Mouse (Mus musculus) thymus, adult 2 months (tissue): ENCODE measurements around the gene Magt1. TPM values are rescaled to one million over a fixed set of nuclear protein-coding genes. Genes with fewer than 3 reads are reported as not detected.

ENCODE experiments used
- DNase-seq: peaks from one replicate; pipeline ENCODE4 v3.0.0; 2021
- H3K27ac ChIP-seq: fragments of 200-500 bp; 2 replicates; pipeline ENCODE4 v1.5.1; 2012; ENCODE audit warnings: low read length, control low read depth; ENCODE audit not compliant: control insufficient read depth, insufficient read depth
- H3K27me3 ChIP-seq: fragments of 200-500 bp; 2 replicates; pipeline ENCODE4 v1.6.1; 2012; ENCODE audit warnings: mild to moderate bottlenecking, low read length, moderate library complexity, mixed read lengths; ENCODE audit not compliant: control insufficient read depth, insufficient read depth
- H3K36me3 ChIP-seq: fragments of 200-500 bp; 2 replicates; pipeline ENCODE4 v1.6.1; 2012; ENCODE audit warnings: mild to moderate bottlenecking, low read length, moderate library complexity; ENCODE audit not compliant: control insufficient read depth, insufficient read depth
- H3K4me1 ChIP-seq: fragments of 200-500 bp; replicated peaks from 2 replicates; pipeline ENCODE4 v1.6.1; 2012; ENCODE audit warnings: low read length; ENCODE audit not compliant: control insufficient read depth, insufficient read depth
- H3K4me3 ChIP-seq: fragments of 200-500 bp; 2 replicates; pipeline ENCODE4 v1.5.1; 2012; ENCODE audit warnings: mild to moderate bottlenecking, low read length, control low read depth, moderate library complexity; ENCODE audit not compliant: control insufficient read depth, insufficient read depth
- CTCF ChIP-seq: fragments of 200-500 bp; IDR thresholded peaks from 2 replicates; pipeline ENCODE4 v1.5.1; 2012; ENCODE audit warnings: mild to moderate bottlenecking, control low read depth, low read length, moderate library complexity, borderline replicate concordance; ENCODE audit not compliant: control insufficient read depth, poor library complexity, insufficient read depth; ENCODE audit errors: extremely low read depth
- POLR2A ChIP-seq: fragments of 200-500 bp; IDR thresholded peaks from 2 replicates; pipeline ENCODE4 v1.6.1; 2012; ENCODE audit warnings: mild to moderate bottlenecking, low read length, control low read depth, moderate library complexity; ENCODE audit not compliant: control insufficient read depth, poor library complexity, insufficient read depth; ENCODE audit errors: extremely low read depth
- WGBS: fragments of 180-500 bp; shearing (Covaris S2); methylation state at CpG from one replicate; pipeline ENCODE4 v1.1.7; 2018; 5-methylcytosine and 5-hydroxymethylcytosine counted together
- polyA plus RNA-seq: library from polyadenylated mRNA; depleted of rRNA; stranded (reverse); fragments of >200 nt; gene quantifications from 2 replicates; pipeline ENCODE4 v1.2.3, GENCODE M21; 2012; rRNA removed

The Magt1 gene
- polyA plus RNA-seq: 6.6 TPM in 2 replicates

- Histone ChIP-seq H3K27ac (peak within 1 kb of the TSS; percentile 56), H3K36me3 (no peaks in the 10 kb centered on the region), H3K4me3 (peak within 1 kb of the TSS; percentile 88), H3K4me1 (peaks cover 4% of the 10 kb centered on the region), H3K27me3 (no peaks in the 10 kb centered on the region)
- peak; percentile 81 for DNase-seq
- WGBS: 2% methylated on average over 39 of the region's 45 CpGs
- TF ChIP-seq CTCF (no peak), POLR2A (0 out of 2 replicates have a peak, but pooled peaks have one; percentile 38)
Observed at GRCm38 (mm10) chrX:106011465-106012159, at the start of gene Magt1. Gene Magt1, minus strand, starts transcription at chrX:106011906.

DNA sequence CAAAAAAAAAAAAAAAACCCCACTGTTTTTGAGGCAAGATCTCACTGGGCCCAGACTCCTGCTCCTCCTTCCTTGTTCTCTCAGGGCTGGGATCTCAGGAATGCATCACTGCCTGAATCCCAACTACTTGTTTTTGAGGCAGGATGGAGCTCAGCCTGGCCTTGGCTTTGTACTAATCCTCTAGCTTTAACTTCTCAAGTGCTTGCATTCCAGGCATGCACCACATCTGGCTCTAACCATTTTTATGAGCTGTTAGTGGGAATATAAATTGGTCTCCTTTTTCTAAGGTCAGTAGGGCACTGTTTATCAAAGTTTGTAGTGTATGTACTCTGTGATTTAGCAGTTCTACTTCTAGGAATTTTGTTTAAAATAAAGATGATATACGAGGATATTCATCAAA, 36.5 kb upstream of the Magt1 start:
- DNase-seq: no peak
- Histone ChIP-seq H3K36me3 (no peaks in the 10 kb centered on the region), H3K27ac (no peak overlapping the region), H3K4me3 (no peak overlapping the region), H3K4me1 (no peaks in the 10 kb centered on the region), H3K27me3 (no peaks in the 10 kb centered on the region)
- 80% methylated on average over 1 of the region's 1 CpGs for WGBS
- TF ChIP-seq POLR2A (no peak), CTCF (no peak)

DNA sequence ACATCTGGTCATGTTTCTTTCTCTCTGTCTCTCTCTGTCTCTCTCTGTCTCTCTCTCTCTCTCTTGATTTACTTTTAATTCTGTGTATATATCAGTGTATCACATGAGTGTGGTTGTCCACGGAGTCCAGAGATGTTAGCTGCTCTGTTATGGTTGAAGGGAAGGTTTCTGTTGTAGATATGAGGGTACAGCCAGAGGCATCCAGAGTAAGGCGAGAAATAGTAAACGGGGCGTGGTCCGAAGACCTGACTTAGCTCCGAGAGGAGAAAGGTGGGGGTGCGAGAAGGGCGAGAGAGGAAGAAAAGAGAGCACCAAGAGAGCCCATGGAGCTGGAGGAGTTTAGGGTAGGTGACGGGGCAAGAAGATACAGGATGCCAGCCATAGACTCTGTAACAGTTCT, 34.2 kb upstream of the Magt1 start:
- TF ChIP-seq POLR2A (no peak), CTCF (no peak)
- 81% methylated on average over 9 of the region's 9 CpGs for WGBS
- no peak overlapping the region for H3K27ac ChIP-seq

GRCm38 (mm10) chrX:106045455-106045854, 33.7 kb upstream of the Magt1 start:
- WGBS: 85% methylated on average over 2 of the region's 2 CpGs
- Histone ChIP-seq H3K27ac (no peak overlapping the region), H3K36me3 (no peaks in the 10 kb centered on the region), H3K4me3 (no peak overlapping the region), H3K27me3 (no peaks in the 10 kb centered on the region), H3K4me1 (no peaks in the 10 kb centered on the region)
- TF ChIP-seq POLR2A (no peak), CTCF (no peak)
- DNase-seq: no peak

More for the DNA sequence above, 34.2 kb upstream of the Magt1 start:
- Histone ChIP-seq H3K4me1 (no peaks in the 10 kb centered on the region), H3K27me3 (no peaks in the 10 kb centered on the region), H3K36me3 (no peaks in the 10 kb centered on the region), H3K4me3 (no peak overlapping the region)
- no peak for DNase-seq

- Histone ChIP-seq H3K27ac (no peak overlapping the region), H3K27me3 (no peaks in the 10 kb centered on the region), H3K36me3 (no peaks in the 10 kb centered on the region), H3K4me3 (no peak overlapping the region), H3K4me1 (no peaks in the 10 kb centered on the region)
- TF ChIP-seq CTCF (no peak), POLR2A (no peak)
- no peak for DNase-seq
- WGBS: 7% methylated on average over 8 of the region's 8 CpGs
Observed at GRCm38 (mm10) chrX:106043863-106044617, 32.3 kb upstream of the Magt1 start.

GRCm38 (mm10) chrX:106037185-106037752, 25.6 kb upstream of the Magt1 start:
- Histone ChIP-seq H3K4me1 (no peaks in the 10 kb centered on the region; the same call in 1 of the 2 replicates), H3K4me3 (no peak overlapping the region), H3K27ac (no peak overlapping the region), H3K36me3 (no peaks in the 10 kb centered on the region), H3K27me3 (no peaks in the 10 kb centered on the region)
- no peak for DNase-seq
- no peak for TF ChIP-seq POLR2A
- TF ChIP-seq CTCF: no peak
- 90% methylated on average over 3 of the region's 3 CpGs for WGBS
